Mouse (Mus musculus) erythroblast, embryonic 14.5 days (primary cell): ENCODE measurements at regions not wholly inside any gene's neighbourhood (a gene's known extent, or its start where the extent isn't known, plus 50 kb on each side); places are given as distances from the start of the nearest gene placed in this dataset.

Source experiments
- GATA1 ChIP-seq: IDR thresholded peaks from 2 replicates; pipeline ENCODE4 v1.6.1; 2012; ENCODE audit warnings: low read length, inconsistent platforms, mixed read lengths
- TAL1 ChIP-seq: IDR thresholded peaks from 3 replicates; pipeline ENCODE4 v1.6.1; 2012; ENCODE audit warnings: low read length, inconsistent platforms, mixed read lengths

- TF ChIP-seq GATA1 (no peak), TAL1 (no peak)
These were observed 233.5 kb upstream of the Mctp2 start for GRCm38 (mm10) chr7:72539915-72540314.
